Comparison of ENCODE assay signal across 25 mouse cellular contexts in the genomic region with DNA sequence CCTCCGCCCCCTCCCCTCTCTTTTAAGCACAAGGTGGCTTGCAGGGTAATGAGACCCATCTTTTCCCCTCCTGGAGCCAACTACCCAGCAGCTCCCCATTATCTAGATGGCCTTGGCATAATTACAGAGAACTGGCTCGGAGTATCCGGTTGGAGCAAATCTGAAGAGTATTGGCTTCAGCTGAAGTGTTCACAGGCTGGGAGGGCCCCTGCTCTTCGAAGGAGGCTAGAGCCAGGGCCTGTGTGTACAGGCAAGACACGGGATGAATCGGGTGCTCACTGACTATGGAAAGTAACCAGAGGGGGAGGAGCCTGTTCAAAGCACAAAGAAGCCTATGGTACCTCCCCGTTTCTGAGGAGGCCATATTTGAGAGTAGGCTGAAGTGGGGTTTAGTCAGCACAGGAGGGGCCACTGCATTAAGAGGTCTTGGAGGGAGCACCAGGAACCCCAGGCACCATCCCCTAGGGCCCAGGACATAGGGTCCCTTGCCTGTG. TPM values are rescaled to one million over a fixed set of nuclear protein-coding genes. Genes with fewer than 3 reads are reported as not detected.
"Had no signal": no experiment of that assay in that cellular context is flagged by ENCODE, and none has a peak within 500 bp of the region (broad histone marks: within the 10 kb centered on the region; RNA-seq: fewer than 3 reads in every experiment).

A gene (minus strand): TSS at position 51 of the 494 bp plus-strand sequence.

- ATAC-seq: liver, embryonic 12.5 days; midbrain, embryonic 13.5 days; midbrain, embryonic 16.5 days had no signal

- DNase-seq: kidney, postnatal 25 days; layer of hippocampus, adult 9-11 months; liver; lung, adult 18-20 months; lung, postnatal 10 days; lung, postnatal 36 days; retina, postnatal 1 day; right cerebral cortex, postnatal 25 days; spleen, adult 18-20 months; thymus, adult 18-20 months; thymus, postnatal 36 days had no signal

- H3K9me3 ChIP-seq: kidney, embryonic 15.5 days; limb, embryonic 10.5 days; limb, embryonic 13.5 days; liver, embryonic 12.5 days; liver, embryonic 15.5 days; lung, embryonic 15.5 days; midbrain, embryonic 10.5 days; midbrain, embryonic 13.5 days; neural tube, embryonic 13.5 days had no signal

- H3K36me3 ChIP-seq: kidney, embryonic 15.5 days; limb, embryonic 10.5 days; limb, embryonic 13.5 days; liver, embryonic 12.5 days; liver, embryonic 15.5 days; lung, embryonic 15.5 days; midbrain, embryonic 10.5 days; midbrain, embryonic 13.5 days; neural tube, embryonic 13.5 days had no signal

- H3K27ac ChIP-seq: kidney, embryonic 15.5 days; layer of hippocampus, adult 2 months; limb, embryonic 10.5 days; limb, embryonic 13.5 days; liver, embryonic 12.5 days; liver, embryonic 15.5 days; lung, embryonic 15.5 days; midbrain, embryonic 10.5 days; midbrain, embryonic 13.5 days; neural tube, embryonic 13.5 days had no signal

- H3K4me2 ChIP-seq: kidney, embryonic 15.5 days; limb, embryonic 13.5 days; liver, embryonic 12.5 days; liver, embryonic 15.5 days; lung, embryonic 15.5 days; midbrain, embryonic 13.5 days; neural tube, embryonic 13.5 days had no signal

- H3K4me1 ChIP-seq: liver, embryonic 15.5 days had no signal

- H3K4me3 ChIP-seq: kidney, embryonic 15.5 days; layer of hippocampus, adult 2 months; limb, embryonic 10.5 days; limb, embryonic 13.5 days; liver, embryonic 12.5 days; liver, embryonic 15.5 days; lung, embryonic 15.5 days; megakaryocyte, embryonic 14.5 days; midbrain, embryonic 10.5 days; midbrain, embryonic 13.5 days; myocyte; neural tube, embryonic 13.5 days had no signal

- H3K9ac ChIP-seq: kidney, embryonic 15.5 days; limb, embryonic 13.5 days; liver, embryonic 12.5 days; liver, embryonic 15.5 days; lung, embryonic 15.5 days; midbrain, embryonic 13.5 days; neural tube, embryonic 13.5 days had no signal

- H3K27me3 ChIP-seq: limb, embryonic 13.5 days; liver, embryonic 15.5 days; lung, embryonic 15.5 days; midbrain, embryonic 13.5 days; neural tube, embryonic 13.5 days had no signal

RNA-seq across cellular contexts. Expression of the gene that starts here (rescaled TPM):
- polyA plus RNA-seq: kidney, embryonic 15.5 days; limb, embryonic 10.5 days; limb, embryonic 13.5 days; liver, embryonic 12.5 days; liver, embryonic 15.5 days; midbrain, embryonic 10.5 days; testis, adult 2 months had no signal
